Comparison of ENCODE assay signal across 20 mouse cellular contexts in the genomic region with DNA sequence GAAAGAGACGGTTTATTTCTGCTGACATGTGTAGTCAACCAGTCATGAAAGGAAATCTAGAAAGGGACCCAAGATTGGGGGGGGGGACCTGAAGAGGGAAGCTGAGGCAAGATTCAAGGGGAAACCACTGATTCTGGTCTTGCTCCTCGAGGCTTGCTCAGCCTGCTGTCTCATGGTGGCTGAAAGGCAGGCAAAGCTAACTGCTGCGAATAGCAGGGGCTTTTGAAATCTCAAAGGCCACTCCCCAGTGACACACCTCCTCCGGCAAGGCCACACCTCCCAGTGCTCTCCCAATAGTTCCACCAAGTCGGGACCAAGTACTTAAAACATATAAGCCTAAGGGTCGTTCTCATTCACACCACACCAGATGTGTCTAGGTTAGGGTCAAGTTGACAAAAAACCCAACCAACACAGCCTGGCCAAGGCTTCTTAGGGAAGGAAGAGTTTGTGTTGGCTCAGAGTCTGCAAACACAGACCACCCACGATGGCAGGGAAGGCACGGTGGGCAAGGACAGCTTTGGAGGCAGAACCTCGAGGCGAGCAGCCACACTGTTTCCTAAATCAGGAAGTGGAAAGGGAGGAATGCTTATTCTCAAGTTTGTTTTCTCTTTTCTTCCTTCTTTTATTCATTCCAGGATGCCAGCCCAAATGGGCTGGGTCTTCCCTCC. TPM values are rescaled to one million over a fixed set of nuclear protein-coding genes. Genes with fewer than 3 reads are reported as not detected.
DNase-seq lines count a peak whose midpoint lies in the region; ATAC-seq lines count a peak whose summit lies in the region.
"Had no signal": no experiment of that assay in that cellular context is flagged by ENCODE, and none has a peak within 500 bp of the region (broad histone marks: within the 10 kb centered on the region; RNA-seq: fewer than 3 reads in every experiment).

No protein-coding gene starts in this region.

- 34% methylated on average over 10 of the region's 10 CpGs for WGBS in forebrain, embryonic 10.5 days
- WGBS in forebrain, embryonic 14.5 days, result 25% methylated on average over 10 of the region's 10 CpGs
- 22% methylated on average over 10 of the region's 10 CpGs for WGBS in lung, embryonic 15.5 days
- 24% methylated on average over 9 of the region's 10 CpGs for WGBS in macrophage (ENCODE audit: missing documents)

- no peak overlapping the region for H3K27ac ChIP-seq in forebrain, embryonic 10.5 days
- no peak overlapping the region for H3K27ac ChIP-seq in forebrain, embryonic 14.5 days (ENCODE audit: low read depth, low read length)
- H3K27ac ChIP-seq in lung, embryonic 15.5 days, result no peak overlapping the region
- H3K27ac ChIP-seq in macrophage, result peak overlapping the region; percentile 79
- H3K27ac ChIP-seq: embryonic facial prominence, embryonic 12.5 days; hindbrain, embryonic 15.5 days; limb, embryonic 15.5 days; neural tube, embryonic 13.5 days had no signal

- no peak for ATAC-seq in forebrain, embryonic 14.5 days
- ATAC-seq in lung, embryonic 15.5 days (ENCODE audit: borderline replicate concordance, extremely low read depth, low FRiP score, low TSS enrichment), result peak; percentile 32; the same call in 1 of the 2 replicates
- ATAC-seq: forebrain, postnatal 0 days; intestine, postnatal 0 days had no signal

- no peaks in the 10 kb centered on the region for H3K79me2 ChIP-seq in macrophage (ENCODE audit: inconsistent target)

- no peaks in the 10 kb centered on the region for H3K36me3 ChIP-seq in forebrain, embryonic 10.5 days (replicated peaks)
- H3K36me3 ChIP-seq in forebrain, embryonic 14.5 days (ENCODE audit: control insufficient read depth, insufficient read depth, low read length), result no peaks in the 10 kb centered on the region
- no peaks in the 10 kb centered on the region for H3K36me3 ChIP-seq in lung, embryonic 15.5 days
- H3K36me3 ChIP-seq in macrophage (ENCODE audit: inconsistent target), result no peaks in the 10 kb centered on the region
- H3K36me3 ChIP-seq: embryonic facial prominence, embryonic 12.5 days; hindbrain, embryonic 15.5 days; limb, embryonic 15.5 days; neural tube, embryonic 13.5 days had no signal

- H3K4me3 ChIP-seq in forebrain, embryonic 10.5 days, result no peak overlapping the region
- H3K4me3 ChIP-seq in forebrain, embryonic 14.5 days (ENCODE audit: low read depth, low read length), result no peak overlapping the region
- H3K4me3 ChIP-seq in lung, embryonic 15.5 days, result no peak overlapping the region
- no peak overlapping the region for H3K4me3 ChIP-seq in macrophage (ENCODE audit: inconsistent target)
- H3K4me3 ChIP-seq: embryonic facial prominence, embryonic 12.5 days; hindbrain, embryonic 15.5 days; limb, embryonic 15.5 days; neural tube, embryonic 13.5 days had no signal

- H3K4me2 ChIP-seq in forebrain, embryonic 14.5 days (ENCODE audit: low read length), result no peak overlapping the region
- no peak overlapping the region for H3K4me2 ChIP-seq in lung, embryonic 15.5 days
- H3K4me2 ChIP-seq: embryonic facial prominence, embryonic 12.5 days; hindbrain, embryonic 15.5 days; limb, embryonic 15.5 days; midbrain, embryonic 11.5 days; neural tube, embryonic 13.5 days had no signal

- peaks cover 44% of the 10 kb centered on the region for H3K4me1 ChIP-seq in forebrain, embryonic 10.5 days
- H3K4me1 ChIP-seq in forebrain, embryonic 14.5 days (ENCODE audit: control insufficient read depth, insufficient read depth, low read length), result no peaks in the 10 kb centered on the region
- peaks cover 6% of the 10 kb centered on the region; the same call in 1 of the 2 replicates for H3K4me1 ChIP-seq in lung, embryonic 15.5 days

- H3K9me3 ChIP-seq in forebrain, embryonic 10.5 days, result no peaks in the 10 kb centered on the region
- no peaks in the 10 kb centered on the region for H3K9me3 ChIP-seq in forebrain, embryonic 14.5 days (replicated peaks; ENCODE audit: control insufficient read depth, low read length)
- no peaks in the 10 kb centered on the region for H3K9me3 ChIP-seq in lung, embryonic 15.5 days
- H3K9me3 ChIP-seq: embryonic facial prominence, embryonic 12.5 days; hindbrain, embryonic 15.5 days; limb, embryonic 15.5 days; neural tube, embryonic 13.5 days had no signal

- no peak overlapping the region for H3K9ac ChIP-seq in forebrain, embryonic 14.5 days (ENCODE audit: low read length)
- no peak overlapping the region for H3K9ac ChIP-seq in lung, embryonic 15.5 days
- H3K9ac ChIP-seq: embryonic facial prominence, embryonic 12.5 days; forebrain, postnatal 0 days; hindbrain, embryonic 15.5 days; limb, embryonic 15.5 days; neural tube, embryonic 13.5 days had no signal

- peak; percentile 19 for DNase-seq in forebrain, embryonic 10.5 days (ENCODE audit: extremely low spot score, low spot score)
- no peak for DNase-seq in forebrain, embryonic 14.5 days (ENCODE audit: low spot score)
- DNase-seq in lung, postnatal 4 days, result no peak
- DNase-seq in ZHBTc4 (ENCODE audit: low read depth, low spot score), result peak; percentile 54
- no peak for DNase-seq in layer of hippocampus, adult 11-12 months (ENCODE audit: low spot score)
- no peak for DNase-seq in ovary, postnatal 36 days (ENCODE audit: low spot score)
- DNase-seq: cerebellum, adult 9-10 months; forebrain, postnatal 0 days; gastrocnemius, postnatal 14 days; heart, postnatal 10 days; right cerebral cortex, postnatal 4 days; thymus, postnatal 4 days had no signal

- peaks cover 59% of the 10 kb centered on the region for H3K27me3 ChIP-seq in forebrain, embryonic 10.5 days (ENCODE audit: poor library complexity, severe bottlenecking)
- peaks cover 1% of the 10 kb centered on the region; the same call in 1 of the 2 replicates for H3K27me3 ChIP-seq in forebrain, embryonic 14.5 days (replicated peaks; ENCODE audit: control insufficient read depth, insufficient read depth, low read length)
- H3K27me3 ChIP-seq in lung, embryonic 15.5 days, result peaks cover 15% of the 10 kb centered on the region

RNA-seq across cellular contexts. Expression of a gene that starts 5.7 kb away (rescaled TPM):
- polyA plus RNA-seq in forebrain, embryonic 10.5 days (2016; fragmentation: Nextera tagmentation; extraction: Ambion mirVana), result 8.3 and 10.2 TPM in 2 replicates
- polyA plus RNA-seq in forebrain, embryonic 14.5 days (2014; fragmentation: Nextera tagmentation; extraction: Ambion mirVana), result 14.8 and 21.1 TPM in 2 replicates
- polyA plus RNA-seq in lung, embryonic 15.5 days (2015; fragmentation: Nextera tagmentation; extraction: Ambion mirVana), result 18.3 and 18.4 TPM in 2 replicates
- total RNA-seq in macrophage (2018; cell fraction: chromatin; rRNA removed), result 100 to 1,000 TPM; 102 to 341 (median 172) TPM
- 100 to 1,000 TPM in 2 of 26 experiments, 10 to 100 TPM in 24; 60.3 to 108 (median 79.2) TPM for total RNA-seq in macrophage (2018; cell fraction: cytosol; rRNA removed)
- total RNA-seq in macrophage (2018; cell fraction: nucleus; rRNA removed), result 100 to 1,000 TPM in 23 of 26 experiments, 10 to 100 TPM in 3; 85.1 to 476 (median 159) TPM
- polyA plus RNA-seq in macrophage (2018), result 50.8 to 80.6 TPM (median 73.2 TPM) in 3 replicates

Comparison
In these comparisons a context has a peak if more than half of its experiments do, and no peak if none do; other contexts are left out.
1. DNase-seq: peak in forebrain, embryonic 10.5 days (single experiment) and ZHBTc4 (single experiment); none in forebrain, embryonic 14.5 days (single experiment), lung, postnatal 4 days (0 of 2), layer of hippocampus, adult 11-12 months (single experiment) and ovary, postnatal 36 days (single experiment).